Mouse (Mus musculus) lung, postnatal 0 days (tissue): ENCODE measurements around the gene Vat1l.

Experiments
- CTCF ChIP-seq: IDR thresholded peaks from 2 replicates; pipeline ENCODE4 v1.5.1; 2016; ENCODE audit warnings: antibody characterized with exemption, mild to moderate bottlenecking
- EP300 ChIP-seq: IDR thresholded peaks from 2 replicates; pipeline ENCODE4 v1.6.1; 2016; ENCODE audit warnings: antibody characterized with exemption, mild to moderate bottlenecking, control low read depth

GRCm38 (mm10) chr8:114360506-114360905, 155.1 kb downstream of the Vat1l start:
- TF ChIP-seq CTCF = no peak
- no peak for TF ChIP-seq EP300
